Mouse (Mus musculus): ENCODE measurements at regions not wholly inside any gene's neighbourhood (a gene's known extent, or its start where the extent isn't known, plus 50 kb on each side); places are given as distances from the start of the nearest gene placed in this dataset.

DNA sequence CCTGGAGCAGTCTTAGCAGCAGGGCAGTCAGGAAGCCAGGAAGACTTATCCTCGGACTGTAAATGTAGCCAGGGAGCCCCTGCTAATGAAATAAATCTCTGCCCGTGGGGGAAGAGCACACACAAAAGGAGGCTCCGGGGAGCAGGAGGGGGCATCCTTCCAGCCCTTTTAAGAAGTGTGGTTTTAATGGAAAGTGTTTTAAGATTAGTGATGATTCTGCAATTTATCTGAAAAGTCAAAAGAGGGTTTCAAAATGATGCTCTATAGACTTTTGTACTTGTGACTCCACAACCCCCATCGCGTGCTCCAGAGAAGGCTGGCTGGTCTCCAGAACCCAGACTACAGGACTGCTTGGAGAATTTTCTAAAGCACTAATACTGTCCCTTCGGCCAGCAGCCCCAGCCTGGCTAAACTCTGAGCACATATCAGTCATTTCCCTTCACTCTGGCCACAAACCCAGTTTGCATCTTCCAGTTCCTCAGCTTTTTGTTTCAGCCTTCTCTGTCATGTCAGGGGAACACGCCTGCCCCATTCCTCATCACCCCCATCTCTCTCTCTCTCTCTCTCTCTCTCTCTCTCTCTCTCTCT is 202.0 kb upstream of the Spdye4c start:
- intact Hi-C loops (cut with DNase I) = no loop called here

DNA sequence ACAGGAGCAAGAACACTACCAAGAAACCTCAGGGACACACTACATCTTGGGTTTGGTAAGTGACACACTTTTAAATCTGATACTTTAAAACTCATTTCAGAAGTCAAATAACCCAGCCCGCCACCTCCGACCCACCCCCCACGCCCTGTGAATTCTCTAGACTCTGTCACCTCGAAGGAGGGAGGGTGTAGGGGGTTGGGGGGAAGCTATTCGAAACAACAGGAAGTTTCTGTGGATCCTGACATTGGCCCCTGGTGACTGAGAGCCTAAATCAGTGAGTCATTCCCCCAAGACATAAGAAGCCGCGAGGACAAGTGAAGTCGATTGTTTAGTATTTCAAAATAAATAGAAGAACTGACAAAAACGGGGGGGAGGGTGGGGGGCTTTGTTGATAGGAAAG is 198.7 kb upstream of the Spdye4c start:
- intact Hi-C loops (cut with DNase I) = no loop called here

- intact Hi-C loops (cut with DNase I) = no loop called here
Measured at GRCm38 (mm10) chr2:128393401-128393800, 197.6 kb upstream of the Spdye4c start.

DNA sequence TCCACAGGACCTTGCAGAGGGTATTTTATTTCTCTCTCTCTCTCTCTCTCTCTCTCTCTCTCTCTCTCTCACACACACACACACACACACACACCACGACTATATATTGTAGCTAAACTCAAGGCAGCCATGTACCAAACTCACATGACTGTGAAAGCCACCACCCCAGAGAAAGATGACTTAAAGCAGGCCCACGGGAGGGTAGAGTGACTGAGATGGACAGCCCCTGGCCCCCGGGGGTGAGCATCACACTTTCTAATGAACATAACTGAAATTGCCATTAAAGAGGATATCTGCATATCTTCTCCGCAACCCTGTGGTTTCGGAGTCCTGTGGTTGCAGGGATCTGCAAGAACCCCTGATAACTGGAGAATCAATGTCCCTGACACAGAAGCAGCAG is 197.1 kb upstream of the Spdye4c start:
- intact Hi-C loops (cut with DNase I) = no loop called here

GRCm38 (mm10) chr2:128395308-128396007 is 195.6 kb upstream of the Spdye4c start:
- intact Hi-C loops (cut with DNase I) = loop anchor here (1.0 to 2.0 kb wide), 2 partner anchors 273 to 506 kb away; no protein-coding TSS in a partner anchor

DNA sequence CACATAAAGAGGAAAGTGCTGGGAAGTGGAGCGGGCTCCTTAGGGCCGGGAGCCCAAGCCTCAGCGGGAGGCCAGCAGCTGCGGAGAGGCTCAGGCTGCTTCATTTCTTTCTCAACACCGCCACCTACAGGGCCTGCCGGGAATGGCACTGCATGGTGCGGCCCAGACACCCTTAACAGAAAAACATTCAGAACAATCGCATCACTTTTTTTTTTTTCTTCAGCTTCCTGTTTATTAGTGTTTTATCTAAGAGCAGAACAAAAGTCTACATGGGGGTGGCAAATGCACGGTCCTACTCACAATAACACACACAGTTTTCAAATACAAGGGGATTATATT is 195.0 kb upstream of the Spdye4c start:
- intact Hi-C loops (cut with DNase I) = loop anchor here (1.0 to 2.0 kb wide), 2 partner anchors 273 to 507 kb away; no protein-coding TSS in a partner anchor

DNA sequence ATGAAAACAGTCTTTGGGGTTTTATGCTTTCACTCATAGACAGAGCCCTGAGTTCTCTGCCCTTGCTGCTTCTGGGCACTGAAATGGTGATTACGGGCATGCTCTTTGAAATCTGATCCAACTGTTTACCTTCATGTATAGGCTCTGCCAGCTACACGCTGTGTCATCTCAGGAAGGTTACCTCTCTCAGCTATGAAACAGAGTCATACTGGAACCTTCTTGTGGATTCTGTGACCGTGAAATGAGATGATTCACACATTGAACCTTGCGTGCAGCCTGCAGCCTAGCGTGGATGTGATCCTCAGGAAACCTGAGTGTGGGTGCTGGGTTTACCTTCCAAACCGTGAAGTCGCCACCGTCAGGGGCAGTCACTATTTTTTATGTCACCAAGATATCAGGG is 189.7 kb upstream of the Spdye4c start:
- intact Hi-C loops (cut with DNase I) = no loop called here

DNA sequence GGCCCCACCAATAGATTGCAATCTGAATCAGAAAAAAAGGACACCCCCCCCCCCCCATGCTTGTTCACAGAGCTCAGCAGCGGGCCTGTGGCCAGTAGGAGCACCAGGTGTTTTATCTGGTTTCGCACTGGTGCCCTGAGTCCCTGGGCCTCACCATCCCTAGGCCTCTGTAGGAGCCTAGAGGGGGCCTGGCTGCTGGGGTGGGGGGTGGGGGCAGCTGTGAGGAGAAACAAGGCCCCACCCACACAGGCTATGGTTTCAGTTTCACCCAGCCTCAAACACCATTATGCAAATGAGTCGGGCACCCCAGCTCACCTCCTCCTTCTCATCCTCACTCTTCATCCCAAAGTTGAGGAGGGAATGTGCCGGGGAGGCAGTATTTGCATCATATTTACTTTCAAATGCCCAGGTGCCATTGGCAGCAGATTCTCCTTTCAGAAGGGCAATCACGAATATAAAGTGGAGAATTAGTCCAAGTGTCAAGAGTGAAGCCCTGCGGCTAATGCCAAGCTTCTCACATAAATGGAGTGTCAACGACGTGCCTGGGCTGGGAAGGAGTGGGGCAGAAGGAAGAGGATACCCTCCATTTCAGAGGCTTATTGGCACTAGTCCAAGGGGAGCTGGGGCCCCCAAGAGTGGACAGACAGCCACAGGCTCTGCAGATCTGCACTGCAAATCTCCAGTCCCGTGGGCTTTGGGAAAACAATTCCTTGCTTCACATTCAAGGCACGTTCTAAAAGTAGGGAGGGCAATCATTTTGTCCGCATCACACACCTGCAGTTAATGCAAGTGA is 187.7 kb upstream of the Spdye4c start:
- intact Hi-C loops (cut with DNase I) = no loop called here

DNA sequence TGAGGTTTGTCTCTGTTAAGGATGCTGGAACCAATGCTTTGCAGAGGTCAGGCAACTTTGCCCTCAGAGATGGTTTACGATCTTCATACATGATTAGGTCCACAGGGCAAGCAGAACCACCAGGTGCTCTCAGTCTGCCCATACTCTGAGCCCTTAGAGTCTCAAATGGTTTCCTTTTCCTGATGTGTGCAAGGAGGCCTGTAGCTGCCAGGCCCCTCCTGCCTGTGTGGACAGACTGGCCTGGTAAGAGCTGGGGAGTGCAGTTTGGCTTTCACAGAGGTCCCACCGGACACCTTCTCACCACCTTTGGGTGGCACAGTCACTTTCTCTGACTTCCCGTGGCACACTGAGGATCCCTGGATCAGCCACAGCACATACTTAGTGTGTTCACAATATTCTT is 186.6 kb upstream of the Spdye4c start:
- intact Hi-C loops (cut with DNase I) = no loop called here

- intact Hi-C loops (cut with DNase I) = no loop called here
Measured at GRCm38 (mm10) chr2:128407076-128407475, 183.9 kb upstream of the Spdye4c start.

- intact Hi-C loops (cut with DNase I) = no loop called here
Measured at GRCm38 (mm10) chr2:128408718-128409117, 182.3 kb upstream of the Spdye4c start.

DNA sequence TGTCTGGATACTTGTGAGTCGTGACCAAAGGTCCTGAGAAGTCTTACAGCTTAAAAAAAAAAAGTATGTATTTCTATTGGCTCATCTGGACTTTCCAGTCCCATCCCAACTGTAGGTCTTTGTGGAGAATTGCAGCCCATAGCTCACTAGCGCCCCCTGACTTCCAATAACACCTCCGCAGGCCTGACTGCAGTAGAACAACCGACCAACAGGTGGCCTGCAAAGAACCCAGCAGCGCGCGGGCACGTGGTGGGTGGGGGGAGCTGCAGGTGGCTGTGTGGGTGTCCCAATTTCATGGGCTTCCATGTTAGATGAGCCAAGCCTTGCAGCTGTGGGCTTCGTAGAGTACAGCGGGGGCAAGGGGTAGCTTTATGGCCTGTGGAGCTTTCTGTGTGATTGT is 178.7 kb upstream of the Spdye4c start:
- intact Hi-C loops (cut with DNase I) = loop anchor here (5.0 kb wide), 2 partner anchors 160 to 525 kb away; no protein-coding TSS in a partner anchor

- intact Hi-C loops (cut with DNase I) = loop anchor here (5.0 kb wide), 2 partner anchors 159 to 526 kb away; no protein-coding TSS in a partner anchor
Measured at GRCm38 (mm10) chr2:128412974-128413373, 178.0 kb upstream of the Spdye4c start.

- intact Hi-C loops (cut with DNase I) = loop anchor here (5.0 kb wide), 2 partner anchors 158 to 527 kb away; no protein-coding TSS in a partner anchor
Measured at GRCm38 (mm10) chr2:128414588-128415240, 176.3 kb upstream of the Spdye4c start.

GRCm38 (mm10) chr2:128416416-128416815 is 174.6 kb upstream of the Spdye4c start:
- intact Hi-C loops (cut with DNase I) = no loop called here

DNA sequence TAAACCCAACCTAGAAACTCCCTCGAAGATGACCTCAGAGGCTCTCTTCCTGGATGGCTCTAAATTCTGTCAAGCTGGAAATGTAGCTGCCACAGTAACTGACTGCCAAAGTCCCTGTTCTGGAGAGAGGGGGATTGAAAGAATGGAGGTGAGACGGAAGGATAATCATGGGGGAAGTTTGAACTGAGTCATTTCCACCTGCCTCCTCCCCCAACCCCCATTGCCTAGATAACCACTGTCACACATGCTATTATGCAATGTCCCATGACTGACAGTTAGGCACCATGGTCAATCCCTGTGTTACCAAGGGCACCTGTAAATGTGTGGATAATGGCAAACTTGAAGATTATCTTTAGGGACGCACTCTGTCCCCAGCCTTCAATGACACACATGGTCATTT is 172.0 kb upstream of the Spdye4c start:
- intact Hi-C loops (cut with DNase I) = no loop called here

- intact Hi-C loops (cut with DNase I) = no loop called here
Measured at GRCm38 (mm10) chr2:128420406-128420805, 170.6 kb upstream of the Spdye4c start.

GRCm38 (mm10) chr2:128422677-128423076 is 168.3 kb upstream of the Spdye4c start:
- intact Hi-C loops (cut with DNase I) = no loop called here

GRCm38 (mm10) chr2:128424236-128424635 is 166.8 kb upstream of the Spdye4c start:
- intact Hi-C loops (cut with DNase I) = no loop called here

DNA sequence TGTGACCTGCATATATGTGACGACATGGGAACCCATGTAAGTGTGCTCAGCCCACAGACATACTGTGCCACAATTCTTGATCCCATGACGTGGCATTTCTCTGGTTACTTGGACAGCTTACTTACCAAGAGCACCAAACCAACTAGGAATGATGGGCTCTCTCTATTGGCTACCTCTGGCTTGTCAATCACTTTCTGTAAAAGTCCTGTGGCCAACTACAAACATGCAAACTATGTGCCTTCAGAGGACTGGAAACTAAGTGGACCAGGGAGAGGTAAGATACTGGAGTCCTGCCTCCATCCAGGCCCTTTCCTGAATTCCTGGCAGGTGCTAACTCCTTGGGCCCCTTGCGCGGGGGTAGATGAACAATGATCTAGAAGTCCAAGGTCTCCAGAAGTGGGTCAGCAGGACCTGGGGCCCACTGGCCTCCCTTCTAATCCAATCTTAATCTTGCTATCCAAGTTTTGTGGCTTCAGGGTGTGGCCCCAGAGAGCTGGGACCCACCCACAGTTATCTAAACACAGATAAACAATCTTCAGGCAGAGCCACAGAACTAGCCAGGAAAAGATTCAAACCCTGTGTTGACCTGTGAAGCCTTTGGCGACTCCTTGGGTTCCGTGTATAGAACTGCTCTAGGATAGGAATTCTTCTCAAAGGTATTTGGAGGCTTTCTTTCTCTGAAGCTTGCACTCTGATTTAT is 163.7 kb upstream of the Spdye4c start:
- intact Hi-C loops (cut with DNase I) = no loop called here

DNA sequence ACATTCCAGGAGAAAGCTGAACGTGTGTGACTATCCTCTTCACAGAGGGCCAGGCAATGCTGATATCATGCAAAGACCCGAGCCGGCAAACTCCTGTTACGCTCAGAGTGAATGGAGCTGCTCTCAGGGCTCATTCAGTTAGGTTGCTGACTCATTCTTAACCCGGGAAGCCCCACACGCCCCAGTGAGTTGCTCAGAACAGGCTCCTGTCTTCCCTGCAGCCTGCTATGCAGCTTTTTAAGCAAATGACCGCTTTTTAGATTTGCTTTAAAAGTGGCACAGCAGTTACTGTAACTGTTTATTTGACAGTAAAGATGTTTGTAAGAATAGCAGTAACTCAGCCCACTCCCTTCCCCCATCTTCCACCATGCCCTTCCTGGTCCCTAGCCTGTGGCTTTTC is 162.9 kb upstream of the Spdye4c start:
- intact Hi-C loops (cut with DNase I) = no loop called here
